Mouse (Mus musculus) liver, adult 2 months (tissue): ENCODE measurements at regions not wholly inside any gene's neighbourhood (a gene's known extent, or its start where the extent isn't known, plus 50 kb on each side); places are given as distances from the start of the nearest gene placed in this dataset.

Experiments
- CTCF ChIP-seq: fragments of 200-500 bp; IDR thresholded peaks from 2 replicates; pipeline ENCODE4 v1.5.1; 2011; ENCODE audit warnings: low read depth, low read length, control low read depth
- POLR2A ChIP-seq: fragments of 200-500 bp; IDR thresholded peaks from 2 replicates; pipeline ENCODE4 v1.6.1; 2011; ENCODE audit warnings: low read length, control low read depth; ENCODE audit not compliant: insufficient read depth; ENCODE audit errors: extremely low read depth

- TF ChIP-seq CTCF, result no peak
- TF ChIP-seq POLR2A, result no peak
Observed at GRCm38 (mm10) chr11:19219476-19219875, 200.7 kb upstream of the Meis1 start.
